Comparison of ENCODE assay signal across 12 mouse cellular contexts in the genomic region with DNA sequence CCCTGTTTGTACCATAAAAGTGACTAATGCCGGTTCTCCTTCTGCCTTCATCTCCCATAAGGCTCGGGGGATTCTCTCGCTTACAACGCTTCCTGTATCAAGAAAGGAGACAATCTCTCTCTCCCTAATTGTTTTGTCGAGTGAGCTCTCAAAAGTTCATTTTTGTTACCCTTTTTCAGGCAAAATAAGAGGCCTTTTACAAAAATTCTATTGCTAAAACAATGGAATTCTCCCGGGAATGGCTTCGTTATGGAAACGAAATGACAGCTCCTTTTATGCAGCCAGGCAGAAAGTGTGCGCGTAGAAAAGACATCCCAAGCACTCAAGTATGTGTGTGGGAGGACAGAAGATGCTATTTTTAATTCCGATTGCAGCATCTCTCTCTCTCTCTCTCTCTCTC.
A peak's percentile ranks its signal among the peaks of the same experiment; 100 is the strongest.
DNase-seq lines count a peak whose midpoint lies in the region; ATAC-seq and TF ChIP-seq lines count a peak whose summit lies in the region.
"Had no signal": no experiment of that assay in that cellular context is flagged by ENCODE, and none has a peak within 500 bp of the region (broad histone marks: within the 10 kb centered on the region; RNA-seq: fewer than 3 reads in every experiment).

No protein-coding gene starts in this region.

- 44% methylated on average over 11 of the region's 11 CpGs for WGBS in heart, embryonic 13.5 days
- WGBS in forebrain, embryonic 15.5 days, result 30% methylated on average over 11 of the region's 11 CpGs
- 47% methylated on average over 11 of the region's 11 CpGs for WGBS in neural tube, embryonic 15.5 days

- peak overlapping the region; percentile 13 for H3K4me3 ChIP-seq in heart, embryonic 13.5 days
- no peak overlapping the region for H3K4me3 ChIP-seq in left cerebral cortex, adult 2 months
- no peak overlapping the region for H3K4me3 ChIP-seq in forebrain, embryonic 15.5 days
- no peak overlapping the region for H3K4me3 ChIP-seq in neural tube, embryonic 15.5 days (replicated peaks)

- intact Hi-C loops in heart, postnatal 25 days (cut with DNase I), result no loop called here
- intact Hi-C loops in left cerebral cortex, adult 2 months (cut with DNase I), result no loop called here
- intact Hi-C loops in left cerebral cortex, postnatal 36 days (cut with DNase I), result no loop called here

- no peak overlapping the region; the same call in 1 of the 2 replicates for H3K27ac ChIP-seq in heart, embryonic 13.5 days (replicated peaks)
- peak overlapping the region; percentile 65 for H3K27ac ChIP-seq in left cerebral cortex, adult 2 months
- H3K27ac ChIP-seq in forebrain, embryonic 15.5 days (replicated peaks), result peak overlapping the region; percentile 83
- H3K27ac ChIP-seq in neural tube, embryonic 15.5 days (replicated peaks), result 0 out of 2 replicates have a peak overlapping the region, but pooled peaks have one; percentile 48

- no peaks in the 10 kb centered on the region for H3K9me3 ChIP-seq in heart, embryonic 13.5 days
- no peaks in the 10 kb centered on the region for H3K9me3 ChIP-seq in forebrain, embryonic 15.5 days
- H3K9me3 ChIP-seq in neural tube, embryonic 15.5 days (replicated peaks), result no peaks in the 10 kb centered on the region

- no peaks in the 10 kb centered on the region for H3K27me3 ChIP-seq in heart, embryonic 13.5 days (replicated peaks)
- no peaks in the 10 kb centered on the region for H3K27me3 ChIP-seq in forebrain, embryonic 15.5 days
- H3K27me3 ChIP-seq in neural tube, embryonic 15.5 days (replicated peaks), result no peaks in the 10 kb centered on the region
- H3K27me3 ChIP-seq: CH12.LX had no signal

- no peak for DNase-seq in heart, postnatal 25 days (ENCODE audit: low spot score)
- no peak for DNase-seq in left cerebral cortex, adult 2 months (ENCODE audit: extremely low spot score in 1 of 2, low spot score in 2 of 2)
- DNase-seq in left cerebral cortex, postnatal 36 days (ENCODE audit: low spot score in 2 of 2), result no peak
- no peak for DNase-seq in thymus, postnatal 10 days (ENCODE audit: low spot score in 2 of 2)
- DNase-seq: cerebellum, postnatal 25 days; gastrocnemius, postnatal 25 days; kidney, adult 9 months; lung, adult 2 months had no signal

- H3K4me1 ChIP-seq in heart, embryonic 13.5 days, result peaks cover 10% of the 10 kb centered on the region
- peaks cover 3% of the 10 kb centered on the region; the same call in 1 of the 2 replicates for H3K4me1 ChIP-seq in forebrain, embryonic 15.5 days
- H3K4me1 ChIP-seq in neural tube, embryonic 15.5 days, result peaks cover 8% of the 10 kb centered on the region

- H3K36me3 ChIP-seq in heart, embryonic 13.5 days, result 0 out of 2 replicates have a peak, but pooled peaks cover 5% of the 10 kb centered on the region
- H3K36me3 ChIP-seq in forebrain, embryonic 15.5 days, result no peaks in the 10 kb centered on the region
- no peaks in the 10 kb centered on the region for H3K36me3 ChIP-seq in neural tube, embryonic 15.5 days

- H3K9ac ChIP-seq in heart, embryonic 13.5 days, result no peak overlapping the region
- no peak overlapping the region for H3K9ac ChIP-seq in forebrain, embryonic 15.5 days (replicated peaks)
- no peak overlapping the region for H3K9ac ChIP-seq in neural tube, embryonic 15.5 days (replicated peaks)

- no peak for TF ChIP-seq CTCF in left cerebral cortex, adult 2 months (IDR thresholded peaks at IDR 0.05)

- H3K4me2 ChIP-seq in heart, embryonic 13.5 days, result peak overlapping the region; percentile 50
- peak overlapping the region; percentile 14 for H3K4me2 ChIP-seq in forebrain, embryonic 15.5 days (replicated peaks)
- peak overlapping the region; percentile 31 for H3K4me2 ChIP-seq in neural tube, embryonic 15.5 days

- no peak for ATAC-seq in heart, embryonic 13.5 days (ENCODE audit: extremely low read depth, insufficient number of reproducible peaks, low FRiP score, low TSS enrichment)
- 0 out of 2 replicates have a peak, but pooled peaks have one; percentile 51 for ATAC-seq in forebrain, embryonic 15.5 days (replicated peaks)
- no peak for ATAC-seq in neural tube, embryonic 15.5 days (ENCODE audit: low FRiP score)
